Mouse (Mus musculus): ENCODE data around the gene Inf2. TPM values are rescaled to one million over a fixed set of nuclear protein-coding genes. Genes with fewer than 3 reads are reported as not detected.

The Inf2 gene
- polyA plus RNA-seq, 1 experiment, result 569 TPM

GRCm38 (mm10) chr12:112646139-112646538 lies 57.6 kb downstream of the Inf2 start:
- H3K36me3 ChIP-seq (replicated peaks; ENCODE audit: low read length), result peaks cover 48% of the 10 kb centered on the region
- H3K4me3 ChIP-seq (replicated peaks), result peak overlapping the region; percentile 97

GRCm38 (mm10) chr12:112648081-112648480 lies 59.5 kb downstream of the Inf2 start:
- peaks cover 64% of the 10 kb centered on the region for H3K36me3 ChIP-seq (replicated peaks; ENCODE audit: low read length)

More at GRCm38 (mm10) chr12:112646139-112646538, 57.6 kb downstream of the Inf2 start:
- Histone ChIP-seq H3K27me3 (replicated peaks) (no peaks in the 10 kb centered on the region), H3K4me1 (peaks cover 57% of the 10 kb centered on the region), H3K9me3 (no peaks in the 10 kb centered on the region)
- TF ChIP-seq FLI1 (IDR thresholded peaks at IDR 0.05; ENCODE audit: low read length), result no peak
- TF ChIP-seq GATA1 (IDR thresholded peaks at IDR 0.05; ENCODE audit: borderline replicate concordance, low read length), result no peak

GRCm38 (mm10) chr12:112651778-112652439 lies 63.3 kb downstream of the Inf2 start:
- Histone ChIP-seq H3K9me3 (no peaks in the 10 kb centered on the region), H3K4me1 (peaks cover 33% of the 10 kb centered on the region), H3K36me3 (replicated peaks; ENCODE audit: low read length) (peaks cover 100% of the 10 kb centered on the region), H3K4me3 (replicated peaks) (no peak overlapping the region), H3K27me3 (replicated peaks) (no peaks in the 10 kb centered on the region)
- TF ChIP-seq GATA1 (IDR thresholded peaks at IDR 0.05; ENCODE audit: borderline replicate concordance, low read length) (no peak), FLI1 (IDR thresholded peaks at IDR 0.05; ENCODE audit: low read length) (no peak)

More at GRCm38 (mm10) chr12:112648081-112648480, 59.5 kb downstream of the Inf2 start:
- peak overlapping the region; percentile 56 for H3K4me3 ChIP-seq (replicated peaks)
- no peaks in the 10 kb centered on the region for H3K9me3 ChIP-seq
- H3K27me3 ChIP-seq (replicated peaks), result no peaks in the 10 kb centered on the region
- peaks cover 58% of the 10 kb centered on the region for H3K4me1 ChIP-seq
- TF ChIP-seq FLI1 (IDR thresholded peaks at IDR 0.05; ENCODE audit: low read length) (no peak), GATA1 (IDR thresholded peaks at IDR 0.05; ENCODE audit: borderline replicate concordance, low read length) (no peak)

GRCm38 (mm10) chr12:112653157-112653824 lies 64.7 kb downstream of the Inf2 start:
- no peaks in the 10 kb centered on the region for H3K27me3 ChIP-seq (replicated peaks)
- no peak overlapping the region for H3K4me3 ChIP-seq (replicated peaks)
- peaks cover 19% of the 10 kb centered on the region for H3K4me1 ChIP-seq
- no peaks in the 10 kb centered on the region for H3K9me3 ChIP-seq
- TF ChIP-seq GATA1 (IDR thresholded peaks at IDR 0.05; ENCODE audit: borderline replicate concordance, low read length) (no peak), FLI1 (IDR thresholded peaks at IDR 0.05; ENCODE audit: low read length) (no peak)
- H3K36me3 ChIP-seq (replicated peaks; ENCODE audit: low read length), result peaks cover 100% of the 10 kb centered on the region

- TF ChIP-seq FLI1 (IDR thresholded peaks at IDR 0.05; ENCODE audit: low read length), result no peak
- TF ChIP-seq GATA1 (IDR thresholded peaks at IDR 0.05; ENCODE audit: borderline replicate concordance, low read length), result no peak
- H3K4me3 ChIP-seq (replicated peaks), result no peak overlapping the region
- H3K27me3 ChIP-seq (replicated peaks), result no peaks in the 10 kb centered on the region
- H3K4me1 ChIP-seq, result peaks cover 11% of the 10 kb centered on the region
- peaks cover 100% of the 10 kb centered on the region for H3K36me3 ChIP-seq (replicated peaks; ENCODE audit: low read length)
- H3K9me3 ChIP-seq, result no peaks in the 10 kb centered on the region
Measured at GRCm38 (mm10) chr12:112654076-112654475, 65.5 kb downstream of the Inf2 start.

GRCm38 (mm10) chr12:112658619-112659018 lies 70.0 kb downstream of the Inf2 start:
- H3K27me3 ChIP-seq (replicated peaks), result no peaks in the 10 kb centered on the region
- no peaks in the 10 kb centered on the region for H3K9me3 ChIP-seq
- peaks cover 100% of the 10 kb centered on the region for H3K36me3 ChIP-seq (replicated peaks; ENCODE audit: low read length)
- H3K4me3 ChIP-seq (replicated peaks), result no peak overlapping the region
- no peaks in the 10 kb centered on the region; the same call in 1 of the 2 replicates for H3K4me1 ChIP-seq
- no peak for TF ChIP-seq FLI1 (IDR thresholded peaks at IDR 0.05; ENCODE audit: low read length)
- no peak for TF ChIP-seq GATA1 (IDR thresholded peaks at IDR 0.05; ENCODE audit: borderline replicate concordance, low read length)

GRCm38 (mm10) chr12:112659109-112659508 lies 70.5 kb downstream of the Inf2 start:
- Histone ChIP-seq H3K36me3 (replicated peaks; ENCODE audit: low read length) (peaks cover 100% of the 10 kb centered on the region), H3K4me1 (no peaks in the 10 kb centered on the region; the same call in 1 of the 2 replicates), H3K9me3 (no peaks in the 10 kb centered on the region), H3K4me3 (replicated peaks) (no peak overlapping the region), H3K27me3 (replicated peaks) (no peaks in the 10 kb centered on the region)
- TF ChIP-seq FLI1 (IDR thresholded peaks at IDR 0.05; ENCODE audit: low read length) (no peak), GATA1 (IDR thresholded peaks at IDR 0.05; ENCODE audit: borderline replicate concordance, low read length) (no peak)

GRCm38 (mm10) chr12:112660576-112661326 lies 72.2 kb downstream of the Inf2 start:
- TF ChIP-seq FLI1 (IDR thresholded peaks at IDR 0.05; ENCODE audit: low read length), result no peak
- no peak for TF ChIP-seq GATA1 (IDR thresholded peaks at IDR 0.05; ENCODE audit: borderline replicate concordance, low read length)

GRCm38 (mm10) chr12:112661327-112661605 lies 72.7 kb downstream of the Inf2 start:
- Histone ChIP-seq H3K9me3 (no peaks in the 10 kb centered on the region), H3K36me3 (replicated peaks; ENCODE audit: low read length) (peaks cover 99% of the 10 kb centered on the region), H3K4me1 (peaks cover 10% of the 10 kb centered on the region), H3K4me3 (replicated peaks) (no peak overlapping the region), H3K27me3 (replicated peaks) (no peaks in the 10 kb centered on the region)
- TF ChIP-seq FLI1 (IDR thresholded peaks at IDR 0.05; ENCODE audit: low read length), result no peak
- no peak for TF ChIP-seq GATA1 (IDR thresholded peaks at IDR 0.05; ENCODE audit: borderline replicate concordance, low read length)

More at GRCm38 (mm10) chr12:112660576-112661326, 72.2 kb downstream of the Inf2 start:
- H3K27me3 ChIP-seq (replicated peaks), result no peaks in the 10 kb centered on the region
- peaks cover 99% of the 10 kb centered on the region for H3K36me3 ChIP-seq (replicated peaks; ENCODE audit: low read length)
- no peak overlapping the region for H3K4me3 ChIP-seq (replicated peaks)
- H3K4me1 ChIP-seq, result peaks cover 5% of the 10 kb centered on the region
- no peaks in the 10 kb centered on the region for H3K9me3 ChIP-seq

All from megakaryocyte, embryonic 14.5 days (primary cell).